Mouse (Mus musculus): ENCODE measurements at regions not wholly inside any gene's neighbourhood (a gene's known extent, or its start where the extent isn't known, plus 50 kb on each side); places are given as distances from the start of the nearest gene placed in this dataset.

GRCm38 (mm10) chr12:23968968-23969367 lies 128.1 kb downstream of the 9030624G23Rik start:
- DNase-seq: peak in 1 of 2 experiments; percentile 17
